Mouse (Mus musculus): Measurements from ENCODE around the gene C2cd4a. TPM values are rescaled to one million over a fixed set of nuclear protein-coding genes. Genes with fewer than 3 reads are reported as not detected.

The C2cd4a gene
- polyA plus RNA-seq, 1 experiment from 2014 or later = 0.61 TPM

DNA sequence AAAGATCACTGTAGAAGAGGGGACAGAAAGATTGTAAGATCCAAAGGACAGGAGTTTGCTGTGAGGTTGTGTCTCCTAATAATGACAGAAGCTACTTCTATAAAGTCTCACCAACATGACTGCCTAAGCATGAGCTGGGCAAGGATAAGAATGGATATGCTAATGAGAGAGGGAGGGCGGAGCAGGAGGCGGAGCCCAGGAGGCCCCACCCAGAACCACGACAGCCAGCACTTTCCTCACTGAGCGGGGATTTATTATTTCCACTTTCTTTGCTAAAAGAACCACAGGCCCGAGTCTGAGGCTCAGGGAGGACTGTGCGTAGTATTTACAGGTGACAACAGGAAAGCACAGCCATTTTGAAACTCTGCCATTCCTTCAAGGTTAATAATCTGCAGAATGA is 44.5 kb downstream of the C2cd4a start:
- no peak for ATAC-seq (ENCODE audit: low FRiP score, low TSS enrichment)
- H3K36me3 ChIP-seq (ENCODE audit: control insufficient read depth, insufficient read depth, low read length) = no peaks in the 10 kb centered on the region
- H3K4me1 ChIP-seq (ENCODE audit: control insufficient read depth, insufficient read depth, low read length) = no peaks in the 10 kb centered on the region
- no peaks in the 10 kb centered on the region for H3K9me3 ChIP-seq (ENCODE audit: control insufficient read depth, low read length)
- no peak overlapping the region for H3K4me2 ChIP-seq (ENCODE audit: low read length)
- no peak overlapping the region for H3K27ac ChIP-seq (replicated peaks; ENCODE audit: low read depth, low read length)
- 65% methylated on average over 6 of the region's 6 CpGs for WGBS
- DNase-seq = no peak
- H3K4me3 ChIP-seq (replicated peaks; ENCODE audit: low read depth, low read length) = no peak overlapping the region
- H3K9ac ChIP-seq (replicated peaks; ENCODE audit: low read length) = no peak overlapping the region
- no peaks in the 10 kb centered on the region for H3K27me3 ChIP-seq (ENCODE audit: control insufficient read depth, insufficient read depth, low read length)

DNA sequence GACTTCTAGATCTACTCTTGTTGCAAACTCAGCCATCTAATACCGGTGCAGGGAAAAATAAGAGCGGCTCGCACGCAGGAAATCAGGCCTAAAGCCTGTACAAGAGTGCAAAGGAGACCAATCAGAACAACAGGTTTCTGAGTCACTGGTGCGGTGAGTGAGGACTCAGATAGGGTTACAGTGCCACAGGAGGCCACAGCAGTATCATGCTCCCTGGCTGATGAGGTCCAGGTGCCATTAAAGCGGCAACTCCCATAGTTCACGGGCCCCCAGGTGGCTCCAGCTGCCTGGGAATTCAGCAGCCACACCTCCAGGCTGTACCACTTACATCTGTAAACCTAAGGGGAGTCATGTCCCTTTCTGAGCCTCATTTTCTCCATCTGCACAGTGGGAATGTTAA is 45.8 kb downstream of the C2cd4a start:
- no peak overlapping the region for H3K4me3 ChIP-seq (replicated peaks; ENCODE audit: low read depth, low read length)
- no peak overlapping the region for H3K27ac ChIP-seq (replicated peaks; ENCODE audit: low read depth, low read length)
- H3K27me3 ChIP-seq (ENCODE audit: control insufficient read depth, insufficient read depth, low read length) = no peaks in the 10 kb centered on the region
- H3K9me3 ChIP-seq (ENCODE audit: control insufficient read depth, low read length) = no peaks in the 10 kb centered on the region
- H3K4me1 ChIP-seq (ENCODE audit: control insufficient read depth, insufficient read depth, low read length) = no peaks in the 10 kb centered on the region
- H3K4me2 ChIP-seq (ENCODE audit: low read length) = no peak overlapping the region
- H3K36me3 ChIP-seq (ENCODE audit: control insufficient read depth, insufficient read depth, low read length) = no peaks in the 10 kb centered on the region
- DNase-seq (no peak), ATAC-seq (ENCODE audit: low FRiP score, low TSS enrichment) (no peak)
- 92% methylated on average over 7 of the region's 7 CpGs for WGBS
- H3K9ac ChIP-seq (replicated peaks; ENCODE audit: low read length) = no peak overlapping the region

DNA sequence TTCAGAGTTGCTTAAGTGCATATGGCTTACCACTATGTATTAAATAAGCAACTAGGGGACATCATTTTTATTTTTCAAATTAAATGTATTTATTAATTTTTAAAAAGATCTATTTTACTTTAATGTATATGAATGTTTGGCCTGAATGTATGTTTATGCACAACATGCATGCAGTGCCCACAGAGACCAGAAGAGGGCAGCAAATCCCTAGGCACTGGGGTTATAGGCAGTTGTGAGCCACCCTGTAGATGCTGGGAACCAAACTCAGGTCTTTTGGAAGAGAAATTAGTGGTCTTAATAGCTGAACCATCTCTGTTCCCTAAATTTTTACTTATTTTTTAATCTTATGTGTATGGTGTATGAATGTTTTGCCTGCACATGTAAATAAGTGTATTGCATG is 48.2 kb downstream of the C2cd4a start:
- no peaks in the 10 kb centered on the region for H3K4me1 ChIP-seq (ENCODE audit: control insufficient read depth, insufficient read depth, low read length)

DNA sequence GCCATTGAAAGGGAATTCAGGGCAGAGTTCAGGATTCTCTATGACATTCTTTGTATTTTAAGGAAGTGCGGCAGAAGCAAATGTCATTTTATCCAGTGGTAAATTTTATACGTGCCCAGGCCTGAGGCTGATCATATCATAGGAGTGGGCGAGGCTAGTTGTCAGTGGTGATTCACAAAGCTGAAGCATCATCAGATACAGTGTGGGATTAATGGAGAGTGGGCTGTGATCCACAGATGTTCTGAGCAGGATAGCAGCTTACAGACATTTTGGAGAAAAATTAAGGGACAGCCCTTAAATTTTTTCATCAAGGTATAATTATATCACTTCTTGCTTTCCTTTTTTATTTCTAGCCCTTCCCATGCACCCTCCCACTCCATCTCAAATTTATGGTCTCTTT is 48.7 kb downstream of the C2cd4a start:
- Histone ChIP-seq H3K4me2 (ENCODE audit: low read length) (no peak overlapping the region), H3K4me1 (ENCODE audit: control insufficient read depth, insufficient read depth, low read length) (no peaks in the 10 kb centered on the region), H3K36me3 (ENCODE audit: control insufficient read depth, insufficient read depth, low read length) (no peaks in the 10 kb centered on the region), H3K9me3 (ENCODE audit: control insufficient read depth, low read length) (no peaks in the 10 kb centered on the region), H3K27ac (replicated peaks; ENCODE audit: low read depth, low read length) (no peak overlapping the region), H3K4me3 (replicated peaks; ENCODE audit: low read depth, low read length) (no peak overlapping the region), H3K9ac (replicated peaks; ENCODE audit: low read length) (no peak overlapping the region), H3K27me3 (ENCODE audit: control insufficient read depth, insufficient read depth, low read length) (no peaks in the 10 kb centered on the region)
- no peak for DNase-seq
- WGBS = 86% methylated on average over 3 of the region's 3 CpGs
- ATAC-seq (ENCODE audit: low FRiP score, low TSS enrichment) = no peak

More for the DNA sequence above, 48.2 kb downstream of the C2cd4a start:
- H3K27ac ChIP-seq (replicated peaks; ENCODE audit: low read depth, low read length) = no peak overlapping the region
- no peaks in the 10 kb centered on the region for H3K27me3 ChIP-seq (ENCODE audit: control insufficient read depth, insufficient read depth, low read length)
- H3K9ac ChIP-seq (replicated peaks; ENCODE audit: low read length) = no peak overlapping the region
- H3K4me2 ChIP-seq (ENCODE audit: low read length) = no peak overlapping the region
- ATAC-seq (ENCODE audit: low FRiP score, low TSS enrichment) = no peak
- H3K4me3 ChIP-seq (replicated peaks; ENCODE audit: low read depth, low read length) = no peak overlapping the region
- no peaks in the 10 kb centered on the region for H3K9me3 ChIP-seq (ENCODE audit: control insufficient read depth, low read length)
- no peak for DNase-seq
- no peaks in the 10 kb centered on the region for H3K36me3 ChIP-seq (ENCODE audit: control insufficient read depth, insufficient read depth, low read length)

DNA sequence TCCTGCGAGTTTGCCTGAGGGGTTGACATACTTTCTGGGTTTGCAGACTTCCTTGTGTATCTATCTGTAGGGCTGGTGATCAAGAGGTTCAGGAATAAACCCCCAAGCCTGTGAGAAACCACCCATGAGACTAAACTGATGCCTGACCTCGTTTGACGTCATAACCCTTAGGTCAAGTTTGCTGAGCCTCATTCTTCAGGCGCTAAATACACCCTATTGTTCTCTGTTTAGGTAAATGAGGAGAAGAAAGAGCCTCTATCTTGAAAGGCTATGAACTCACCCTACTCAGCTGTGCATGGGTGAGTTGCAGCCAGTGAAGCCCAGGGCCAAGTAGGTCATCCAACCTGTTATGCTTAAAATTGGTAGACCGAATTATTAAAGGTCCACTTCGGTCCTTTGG is 49.3 kb downstream of the C2cd4a start:
- H3K27ac ChIP-seq (replicated peaks; ENCODE audit: low read depth, low read length) = no peak overlapping the region
- no peak overlapping the region for H3K4me3 ChIP-seq (replicated peaks; ENCODE audit: low read depth, low read length)
- H3K4me1 ChIP-seq (ENCODE audit: control insufficient read depth, insufficient read depth, low read length) = no peaks in the 10 kb centered on the region
- DNase-seq (no peak), ATAC-seq (ENCODE audit: low FRiP score, low TSS enrichment) (no peak)
- no peaks in the 10 kb centered on the region for H3K27me3 ChIP-seq (ENCODE audit: control insufficient read depth, insufficient read depth, low read length)
- H3K9ac ChIP-seq (replicated peaks; ENCODE audit: low read length) = no peak overlapping the region
- no peak overlapping the region for H3K4me2 ChIP-seq (ENCODE audit: low read length)
- H3K9me3 ChIP-seq (ENCODE audit: control insufficient read depth, low read length) = no peaks in the 10 kb centered on the region
- WGBS = 77% methylated on average over 6 of the region's 6 CpGs
- H3K36me3 ChIP-seq (ENCODE audit: control insufficient read depth, insufficient read depth, low read length) = no peaks in the 10 kb centered on the region

Other genes starting within 250 kb of the C2cd4a start
- 0.71 and 1.1 TPM in 2 replicates for gene C2cd4b, start 72.9 kb downstream of the C2cd4a start, polyA plus RNA-seq (2014; fragmentation: Nextera tagmentation; extraction: Ambion mirVana)
- 16.6 and 17.1 TPM in 2 replicates for gene Vps13c, start 8.1 kb upstream of the C2cd4a start, polyA plus RNA-seq (2014; fragmentation: Nextera tagmentation; extraction: Ambion mirVana)